Mouse (Mus musculus) lung, adult 2 months (tissue): ENCODE data around the gene Qtrt2.

Source experiments
- CTCF ChIP-seq: fragments of 200-500 bp; IDR thresholded peaks from 2 replicates; pipeline ENCODE4 v1.5.1; 2011; ENCODE audit warnings: mild to moderate bottlenecking, low read length, control low read depth; ENCODE audit not compliant: insufficient read depth
- POLR2A ChIP-seq: fragments of 200-500 bp; IDR thresholded peaks from 2 replicates; pipeline ENCODE4 v1.6.1; 2011; ENCODE audit warnings: low read depth, mild to moderate bottlenecking, control low read depth, low read length, borderline replicate concordance; ENCODE audit errors: extremely low read depth

- TF ChIP-seq CTCF = no peak
- no peak for TF ChIP-seq POLR2A
Measured at GRCm38 (mm10) chr16:43860624-43861023, 66.0 kb downstream of the Qtrt2 start.
